Mouse (Mus musculus) cerebellum, adult 2 months (tissue): ENCODE data around the gene Kdm4b. TPM values are rescaled to one million over a fixed set of nuclear protein-coding genes. Genes with fewer than 3 reads are reported as not detected.

Experiments used
- DNase-seq, 2 experiments: peaks; one replicate each; pipeline ENCODE4 v3.0.0; 2021
- H3K27ac ChIP-seq: fragments of 200-500 bp; 2 replicates; pipeline ENCODE4 v1.5.1; 2012; ENCODE audit warnings: low read length, control low read depth, inconsistent platforms; ENCODE audit not compliant: insufficient read depth
- H3K27me3 ChIP-seq: fragments of 200-500 bp; 2 replicates; pipeline ENCODE4 v1.6.1; 2012; ENCODE audit warnings: inconsistent platforms, mild to moderate bottlenecking, low read length, moderate library complexity; ENCODE audit not compliant: control insufficient read depth, insufficient read depth
- H3K4me1 ChIP-seq: fragments of 200-500 bp; 2 replicates; pipeline ENCODE4 v1.6.1; 2011; ENCODE audit warnings: low read length; ENCODE audit not compliant: control insufficient read depth, insufficient read depth
- H3K4me3 ChIP-seq: fragments of 200-500 bp; replicated peaks from 2 replicates; pipeline ENCODE3; 2011; ENCODE audit warnings: mild to moderate bottlenecking, low read depth, low read length, control low read depth; ENCODE audit not compliant: insufficient read depth
- CTCF ChIP-seq: fragments of 200-500 bp; IDR thresholded peaks from 2 replicates; pipeline ENCODE4 v1.5.1; 2011; ENCODE audit warnings: low read depth, mild to moderate bottlenecking, control low read depth, low read length, moderate library complexity, borderline replicate concordance; ENCODE audit not compliant: insufficient read depth
- POLR2A ChIP-seq: fragments of 200-500 bp; IDR thresholded peaks from 2 replicates; pipeline ENCODE4 v1.6.1; 2011; ENCODE audit warnings: low read length, control low read depth, borderline replicate concordance; ENCODE audit not compliant: insufficient read depth
- WGBS: fragments of 180-500 bp; shearing (Covaris S2); methylation state at CpG from one replicate; pipeline ENCODE4 v1.1.7; 2018; 5-methylcytosine and 5-hydroxymethylcytosine counted together
- polyA plus RNA-seq: library from polyadenylated mRNA; depleted of rRNA; stranded (reverse); fragments of >200 nt; gene quantifications from 2 replicates; pipeline ENCODE4 v1.2.3, GENCODE M21; 2012

Kdm4b gene
- polyA plus RNA-seq, 1 experiment = 45.8 TPM

DNA sequence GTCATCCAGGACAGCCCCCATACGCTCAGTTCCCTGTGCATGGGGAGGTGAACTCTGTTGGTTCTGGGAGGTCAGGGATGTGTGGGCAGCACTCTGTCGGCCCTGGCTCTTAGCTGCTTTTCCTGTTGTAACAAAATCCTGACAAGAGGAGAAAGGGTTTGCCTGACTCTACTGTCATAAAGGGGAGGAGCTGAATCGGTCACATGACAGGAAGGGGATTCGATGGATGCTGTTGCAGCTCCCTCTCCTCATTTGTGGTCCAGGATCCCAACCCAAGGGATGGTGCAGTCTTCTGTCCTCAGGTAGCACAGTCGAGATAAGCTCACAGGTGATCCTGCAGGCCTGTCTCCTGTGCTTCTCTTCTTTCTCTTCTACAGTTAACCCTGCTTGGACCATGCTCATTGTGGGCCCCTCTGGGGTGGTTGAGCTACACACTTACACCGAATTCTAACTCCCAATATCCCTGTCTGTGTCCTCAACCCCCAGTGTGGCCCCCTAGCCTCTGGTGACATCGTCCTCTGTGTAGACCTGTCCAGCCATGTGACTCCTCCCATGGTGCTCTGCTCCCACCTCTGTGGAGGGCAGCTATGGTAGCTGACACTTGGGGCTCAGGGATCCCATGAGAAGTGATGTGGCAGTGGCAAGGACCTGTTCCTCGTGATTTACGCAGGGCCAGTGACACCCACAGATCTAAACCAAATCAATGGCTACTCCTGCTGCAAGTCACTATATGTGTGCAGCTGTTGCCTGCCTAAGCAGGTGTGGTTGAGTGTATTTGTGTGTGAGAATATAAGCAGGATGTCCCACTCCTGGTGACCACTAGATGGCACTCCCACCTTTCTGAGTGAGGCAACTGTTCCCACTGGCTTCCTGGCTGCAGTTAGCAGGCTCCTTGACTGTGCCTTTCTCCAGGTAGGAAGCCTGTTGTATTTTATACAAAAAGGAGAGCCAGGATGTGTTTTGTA lies 31.3 kb downstream of the Kdm4b start:
- TF ChIP-seq POLR2A (no peak), CTCF (peak; percentile 98)
- Histone ChIP-seq H3K4me1 (peaks cover 29% of the 10 kb centered on the region), H3K27ac (no peak overlapping the region), H3K4me3 (no peak overlapping the region), H3K27me3 (no peaks in the 10 kb centered on the region)
- DNase-seq = peak; percentile 83 to 84
- WGBS = 68% methylated on average over 9 of the region's 9 CpGs

DNA sequence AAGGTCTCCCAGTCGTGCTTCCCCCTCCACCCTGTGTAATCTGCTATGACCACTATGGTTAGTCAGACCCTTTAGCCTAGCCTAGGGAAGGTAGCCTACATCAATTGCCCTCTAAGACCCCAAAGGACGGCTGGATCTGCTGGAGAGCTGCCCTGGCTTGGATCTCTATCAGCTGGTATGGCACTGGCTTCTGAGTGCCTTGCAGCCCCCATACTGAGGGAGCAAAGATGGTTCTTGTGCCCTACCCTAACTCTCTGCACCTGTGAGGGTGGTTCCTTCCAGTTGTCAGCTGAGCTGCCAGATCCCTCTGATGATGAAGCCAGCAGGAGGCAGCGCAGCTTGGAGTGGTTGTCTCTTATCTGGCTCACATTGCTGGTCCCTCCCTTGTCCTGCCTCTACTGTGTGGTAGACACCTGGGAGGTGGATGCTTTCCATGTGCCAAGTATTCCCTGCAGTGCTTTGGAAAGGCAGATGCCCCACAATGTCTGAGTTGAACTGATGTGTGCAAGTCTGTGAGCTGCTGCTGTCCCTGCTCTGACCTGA lies 33.4 kb downstream of the Kdm4b start:
- Histone ChIP-seq H3K4me3 (no peak overlapping the region), H3K27ac (no peak overlapping the region)
- WGBS = 56% methylated on average over 3 of the region's 3 CpGs

DNA sequence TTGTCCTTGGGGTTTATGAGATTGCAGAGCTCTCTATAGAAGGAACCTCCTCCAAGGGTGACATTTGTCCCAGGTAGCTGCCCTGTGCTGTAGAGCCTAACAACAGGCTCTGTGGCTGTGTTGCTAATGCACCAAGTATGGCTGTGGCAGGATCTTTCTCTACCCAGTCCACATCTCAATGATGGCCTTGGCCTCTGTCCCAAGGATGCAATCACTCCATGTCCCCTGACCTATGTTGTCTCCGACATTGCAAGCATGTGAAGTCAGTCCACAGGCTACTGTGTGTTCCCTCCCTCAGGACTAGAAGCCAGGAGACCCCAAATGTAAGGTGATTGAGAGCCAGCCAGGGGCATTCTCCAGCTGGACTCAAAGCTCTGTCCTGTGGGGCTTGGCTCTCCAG lies 34.0 kb downstream of the Kdm4b start:
- DNase-seq = peak in 1 of 2 experiments; percentile 53
- no peaks in the 10 kb centered on the region for H3K27me3 ChIP-seq
- H3K4me1 ChIP-seq = peaks cover 46% of the 10 kb centered on the region
- 28% methylated on average over 1 of the region's 1 CpGs for WGBS
- H3K27ac ChIP-seq = peak overlapping the region; percentile 81
- TF ChIP-seq CTCF = no peak
- no peak for TF ChIP-seq POLR2A
- no peak overlapping the region for H3K4me3 ChIP-seq

More for the DNA sequence above, 33.4 kb downstream of the Kdm4b start:
- peak in 1 of 2 experiments; percentile 55 for DNase-seq
- Histone ChIP-seq H3K27me3 (no peaks in the 10 kb centered on the region), H3K4me1 (peaks cover 45% of the 10 kb centered on the region)
- TF ChIP-seq CTCF (no peak), POLR2A (no peak)

DNA sequence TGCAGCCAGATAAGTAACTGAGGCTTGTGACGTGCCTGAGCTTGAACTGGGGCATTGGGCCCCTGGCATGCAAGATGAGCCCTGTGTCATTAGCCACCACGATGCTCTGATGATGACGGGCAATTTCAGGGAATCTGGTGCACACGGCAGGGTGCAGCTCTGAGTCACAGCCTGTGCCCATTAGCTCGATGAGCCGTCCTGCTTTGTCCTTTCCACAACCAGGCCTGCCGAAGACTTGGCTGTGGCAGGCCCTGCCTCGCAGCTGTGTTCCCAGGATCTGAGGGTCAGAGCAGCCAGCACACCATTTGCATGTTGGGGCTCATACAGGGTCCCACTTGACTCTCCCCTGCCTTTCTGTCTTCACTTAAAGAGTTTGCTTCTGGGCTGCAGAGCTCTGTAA lies 34.6 kb downstream of the Kdm4b start:
- Histone ChIP-seq H3K27ac (peak overlapping the region; percentile 81), H3K27me3 (no peaks in the 10 kb centered on the region), H3K4me3 (no peak overlapping the region), H3K4me1 (peaks cover 52% of the 10 kb centered on the region)
- peak; percentile 85 to 92 for DNase-seq
- 7% methylated on average over 8 of the region's 8 CpGs for WGBS
- TF ChIP-seq CTCF (no peak), POLR2A (peak; percentile 45; the same call in 1 of the 2 replicates)

DNA sequence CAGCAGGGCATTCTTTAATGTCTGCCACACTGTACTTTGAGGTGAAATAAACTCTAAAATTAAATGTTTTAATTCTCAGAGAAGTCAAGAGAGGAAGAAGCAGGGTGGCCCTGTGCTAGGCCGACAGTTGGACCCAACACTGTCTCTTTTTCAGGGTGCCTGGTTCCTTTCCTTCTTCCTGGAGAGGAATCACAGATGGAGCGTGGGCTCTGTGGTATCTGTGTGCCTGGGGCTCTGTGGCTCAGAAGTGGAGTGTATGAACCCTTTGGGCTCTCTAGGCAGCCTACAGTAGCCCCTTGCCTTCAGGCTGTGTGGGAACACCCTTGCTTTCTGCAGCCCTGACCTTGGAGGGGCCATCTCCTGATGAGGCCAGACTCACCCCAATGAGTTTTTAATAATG lies 35.7 kb downstream of the Kdm4b start:
- Histone ChIP-seq H3K4me3 (no peak overlapping the region), H3K27me3 (no peaks in the 10 kb centered on the region), H3K27ac (peak overlapping the region; percentile 81; the same call in 1 of the 2 replicates), H3K4me1 (peaks cover 61% of the 10 kb centered on the region)
- TF ChIP-seq CTCF = no peak
- no peak for TF ChIP-seq POLR2A
- no peak for DNase-seq
- WGBS = 52% methylated on average over 2 of the region's 2 CpGs

DNA sequence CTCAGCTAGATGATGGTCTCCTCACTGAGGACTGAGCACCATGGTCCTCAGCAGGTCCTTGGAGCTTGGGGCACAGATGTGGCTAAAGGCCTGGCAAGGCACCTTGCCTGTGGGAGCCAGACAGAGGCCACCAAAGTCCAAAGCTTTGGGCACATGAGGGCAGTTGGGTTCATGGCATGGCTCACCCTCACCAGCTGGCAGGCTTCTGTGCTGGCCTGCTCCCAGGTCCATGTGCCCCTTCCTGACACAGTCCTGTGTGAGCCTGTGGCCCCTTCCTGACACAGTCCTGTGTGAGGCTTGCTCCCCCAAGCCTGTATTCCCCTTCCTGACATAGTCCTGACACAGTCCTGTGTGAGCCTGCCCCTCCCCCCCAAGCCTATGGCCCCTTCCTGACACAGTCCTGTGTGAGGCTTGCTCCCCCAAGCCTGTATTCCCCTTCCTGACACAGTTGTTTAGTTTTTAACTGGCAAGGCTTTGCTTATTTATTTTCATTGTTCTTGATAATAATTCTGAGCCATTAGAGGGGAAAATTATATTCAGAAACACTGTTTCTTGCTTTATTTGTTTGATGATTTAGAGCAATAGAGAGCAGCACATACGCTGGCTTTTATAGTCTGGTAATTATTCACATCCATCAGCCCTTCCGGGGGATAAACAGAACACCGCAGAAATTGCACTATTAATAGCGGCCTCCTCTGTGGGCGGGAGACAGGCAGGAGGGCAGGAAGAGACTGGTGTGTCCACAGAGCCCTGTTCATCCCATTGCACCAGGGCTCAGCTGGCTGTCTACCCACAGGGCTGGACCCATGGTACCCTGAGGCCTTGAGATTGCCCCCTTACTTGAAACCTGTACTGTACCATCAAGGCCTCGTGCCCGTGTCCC lies 40.2 kb downstream of the Kdm4b start:
- Histone ChIP-seq H3K27me3 (no peaks in the 10 kb centered on the region), H3K27ac (peak overlapping the region; percentile 4; the same call in 1 of the 2 replicates), H3K4me3 (no peak overlapping the region), H3K4me1 (peaks cover 77% of the 10 kb centered on the region)
- 23% methylated on average over 7 of the region's 7 CpGs for WGBS
- DNase-seq = peak; percentile 55 to 70
- TF ChIP-seq CTCF (no peak), POLR2A (no peak)

DNA sequence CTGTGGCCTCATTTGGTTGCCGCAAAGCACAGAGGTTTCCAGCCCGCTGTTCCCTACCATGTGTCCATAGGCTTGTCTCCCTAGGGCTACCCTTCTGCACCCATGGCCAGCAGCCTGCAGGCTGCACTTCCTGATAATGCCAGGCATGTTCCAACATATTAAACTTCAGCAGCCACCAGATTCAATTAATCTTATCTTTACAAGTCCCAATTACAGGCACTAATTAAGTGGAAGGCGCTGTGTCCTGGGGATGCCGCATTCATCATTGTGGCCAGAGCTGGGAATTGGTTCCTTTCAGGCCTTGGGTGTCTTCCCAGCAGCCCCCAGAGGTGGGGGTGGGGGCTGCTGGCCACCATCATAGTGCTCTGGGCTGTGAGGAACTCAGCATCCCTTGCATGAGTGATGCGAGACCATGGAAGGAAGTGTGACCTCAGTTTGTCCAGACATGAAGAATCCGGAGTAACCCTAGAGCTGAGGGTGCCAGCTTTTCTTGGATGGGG lies 42.5 kb downstream of the Kdm4b start:
- TF ChIP-seq CTCF = no peak
- TF ChIP-seq POLR2A = no peak
- H3K4me3 ChIP-seq = no peak overlapping the region
- H3K27ac ChIP-seq = no peak overlapping the region
- no peaks in the 10 kb centered on the region for H3K27me3 ChIP-seq
- whole genome bisulfite sequencing = 68% methylated on average over 6 of the region's 6 CpGs
- H3K4me1 ChIP-seq = peaks cover 80% of the 10 kb centered on the region
- DNase-seq = no peak
